Mouse (Mus musculus) adrenal gland, adult 18-20 months (tissue): ENCODE data around the gene Rgs9. TPM values are rescaled to one million over a fixed set of nuclear protein-coding genes. Genes with fewer than 3 reads are reported as not detected.
"Not testable (repeated sequence)": the region's sequence is repeated elsewhere in the genome, so short reads cannot be mapped to it uniquely, and the experiment has no call there.

Source experiments
- DNase-seq, 2 experiments: peaks; one replicate each; pipeline ENCODE4 v3.0.0; 2021 to 2022; ENCODE audit warnings: low spot score in 2 of 2
- total RNA-seq, 2 experiments: library from RNA; stranded (reverse); gene quantifications; 1 replicate in 1 of 2; 2 replicates in 1 of 2; pipeline ENCODE4 v1.2.3; 2021

Rgs9 gene
- total RNA-seq, 2 experiments from 2014 or later, result 4.6 to 5.1 TPM

- peak; percentile 52 to 67 for DNase-seq
Measured at GRCm38 (mm10) chr11:109311885-109312605, 14.1 kb upstream of the Rgs9 start.

GRCm38 (mm10) chr11:109305680-109306079 lies 7.8 kb upstream of the Rgs9 start:
- no peak for DNase-seq

GRCm38 (mm10) chr11:109302338-109302737 lies 4.4 kb upstream of the Rgs9 start:
- DNase-seq, result no peak

- DNase-seq, result no peak
Measured at GRCm38 (mm10) chr11:109297031-109297430, 898 bp downstream of the Rgs9 start.

- no peak for DNase-seq
Measured at GRCm38 (mm10) chr11:109292056-109292455, 5.9 kb downstream of the Rgs9 start.

- not testable (repeated sequence) for DNase-seq
Measured at GRCm38 (mm10) chr11:109289378-109289777, 8.6 kb downstream of the Rgs9 start.

- DNase-seq, result no peak
Measured at GRCm38 (mm10) chr11:109284811-109285210, 13.1 kb downstream of the Rgs9 start.

- DNase-seq, result no peak
Measured at GRCm38 (mm10) chr11:109278186-109278585, 19.7 kb downstream of the Rgs9 start.

- no peak for DNase-seq
Measured at GRCm38 (mm10) chr11:109271399-109271798, 26.5 kb downstream of the Rgs9 start.

- DNase-seq, result no peak
Measured at GRCm38 (mm10) chr11:109270366-109270765, 27.6 kb downstream of the Rgs9 start.

- DNase-seq, result no peak
Measured at GRCm38 (mm10) chr11:109269662-109270341, 28.1 kb downstream of the Rgs9 start.

- no peak for DNase-seq
Measured at GRCm38 (mm10) chr11:109269283-109269661, 28.7 kb downstream of the Rgs9 start.

GRCm38 (mm10) chr11:109266161-109266910 lies 31.6 kb downstream of the Rgs9 start:
- no peak for DNase-seq

- DNase-seq, result no peak
Measured at GRCm38 (mm10) chr11:109264159-109264768, 33.7 kb downstream of the Rgs9 start.

GRCm38 (mm10) chr11:109260561-109260960 lies 37.4 kb downstream of the Rgs9 start:
- DNase-seq, result no peak

- peak; percentile 22 to 31 for DNase-seq
Measured at GRCm38 (mm10) chr11:109258941-109259910, 38.7 kb downstream of the Rgs9 start.

- no peak for DNase-seq
Measured at GRCm38 (mm10) chr11:109257824-109258223, 40.1 kb downstream of the Rgs9 start.

- no peak for DNase-seq
Measured at GRCm38 (mm10) chr11:109255022-109255421, 42.9 kb downstream of the Rgs9 start.

GRCm38 (mm10) chr11:109252483-109252882 lies 45.4 kb downstream of the Rgs9 start:
- no peak for DNase-seq

- no peak for DNase-seq
Measured at GRCm38 (mm10) chr11:109250566-109250965, 47.4 kb downstream of the Rgs9 start.
